Mouse (Mus musculus) liver, embryonic 14.5 days (tissue): ENCODE measurements around the gene Cebpzos.

Experiments used
- CTCF ChIP-seq: IDR thresholded peaks from 2 replicates; pipeline ENCODE4 v1.5.1; 2016; ENCODE audit warnings: antibody characterized with exemption, low read depth, control low read depth
- EP300 ChIP-seq: IDR thresholded peaks from 2 replicates; pipeline ENCODE4 v1.6.1; 2016; ENCODE audit warnings: antibody characterized with exemption, low read depth

- TF ChIP-seq CTCF (no peak), EP300 (no peak)
Observed at GRCm38 (mm10) chr17:78885286-78886065, 30.8 kb upstream of the Cebpzos start.
